ENCODE assay signal across 18 mouse cellular contexts in genomic region chr11:59636695-59637414, GRCm38 (mm10). TPM values are rescaled to one million over a fixed set of nuclear protein-coding genes. Genes with fewer than 3 reads are reported as not detected.
A peak's percentile ranks its signal among the peaks of the same experiment; 100 is the strongest.
DNase-seq lines count a peak whose midpoint lies in the region; ATAC-seq and TF ChIP-seq lines count a peak whose summit lies in the region.
"Had no signal": no experiment of that assay in that cellular context is flagged by ENCODE, and none has a peak within 500 bp of the region (broad histone marks: within the 10 kb centered on the region; RNA-seq: fewer than 3 reads in every experiment).

No protein-coding gene starts in this region.

- no peak for TF ChIP-seq CTCF in lung, adult 2 months (IDR thresholded peaks at IDR 0.05; ENCODE audit: insufficient read depth, low read length)
- no peak for TF ChIP-seq CTCF in G1E (IDR thresholded peaks at IDR 0.05; ENCODE audit: low read depth, low read length)
- TF ChIP-seq CTCF in liver, postnatal 0 days (IDR thresholded peaks at IDR 0.05; ENCODE audit: low read depth), result no peak

- no peaks in the 10 kb centered on the region for H3K9me3 ChIP-seq in lung, embryonic 16.5 days (ENCODE audit: control insufficient read depth, low read length)
- no peaks in the 10 kb centered on the region for H3K9me3 ChIP-seq in G1E (replicated peaks)
- H3K9me3 ChIP-seq in liver, postnatal 0 days (ENCODE audit: low read length), result no peaks in the 10 kb centered on the region
- no peaks in the 10 kb centered on the region for H3K9me3 ChIP-seq in stomach, embryonic 16.5 days (replicated peaks; ENCODE audit: control insufficient read depth, low read length)

- no peaks in the 10 kb centered on the region for H3K27me3 ChIP-seq in lung, embryonic 16.5 days (ENCODE audit: control insufficient read depth, insufficient read depth, low read depth, low read length)
- peaks cover 20% of the 10 kb centered on the region for H3K27me3 ChIP-seq in G1E (ENCODE audit: insufficient read depth, low read length)
- no peaks in the 10 kb centered on the region for H3K27me3 ChIP-seq in liver, postnatal 0 days (ENCODE audit: insufficient read depth, low read length)
- no peaks in the 10 kb centered on the region for H3K27me3 ChIP-seq in stomach, embryonic 16.5 days (ENCODE audit: control insufficient read depth, insufficient read depth, low read length)

- peak overlapping the region; percentile 60 for H3K27ac ChIP-seq in lung, embryonic 16.5 days (ENCODE audit: low read length)
- no peak overlapping the region for H3K27ac ChIP-seq in liver, postnatal 0 days (ENCODE audit: low read depth)
- peak overlapping the region; percentile 58 for H3K27ac ChIP-seq in stomach, embryonic 16.5 days (ENCODE audit: low read length)

- H3K4me2 ChIP-seq in lung, embryonic 16.5 days (ENCODE audit: low read depth, low read length), result no peak overlapping the region
- no peak overlapping the region for H3K4me2 ChIP-seq in liver, postnatal 0 days (ENCODE audit: low read depth, low read length)
- no peak overlapping the region for H3K4me2 ChIP-seq in stomach, embryonic 16.5 days (ENCODE audit: low read depth, low read length)

- 66% methylated on average over 7 of the region's 7 CpGs for WGBS in lung, embryonic 16.5 days
- WGBS in lung, adult 2 months, result 49% methylated on average over 7 of the region's 7 CpGs
- 48% methylated on average over 7 of the region's 7 CpGs for WGBS in liver, postnatal 0 days (ENCODE audit: insufficient replicate concordance)
- 63% methylated on average over 7 of the region's 7 CpGs for WGBS in stomach, embryonic 16.5 days

- peaks cover 38% of the 10 kb centered on the region for H3K4me1 ChIP-seq in lung, embryonic 16.5 days (replicated peaks; ENCODE audit: control insufficient read depth, insufficient read depth, low read length)
- H3K4me1 ChIP-seq in lung, adult 2 months (ENCODE audit: control insufficient read depth, insufficient read depth, low read length), result peaks cover 9% of the 10 kb centered on the region
- peaks cover 23% of the 10 kb centered on the region for H3K4me1 ChIP-seq in G1E (ENCODE audit: insufficient read depth, low read depth, low read length)
- H3K4me1 ChIP-seq in liver, postnatal 0 days (ENCODE audit: insufficient read depth), result peaks cover 8% of the 10 kb centered on the region
- peaks cover 13% of the 10 kb centered on the region for H3K4me1 ChIP-seq in stomach, embryonic 16.5 days (ENCODE audit: control insufficient read depth, insufficient read depth, low read length)

- 0 out of 2 replicates have a peak, but pooled peaks cover 2% of the 10 kb centered on the region for H3K36me3 ChIP-seq in lung, embryonic 16.5 days (ENCODE audit: control insufficient read depth, insufficient read depth, low read length)
- no peaks in the 10 kb centered on the region for H3K36me3 ChIP-seq in G1E (replicated peaks)
- H3K36me3 ChIP-seq in liver, postnatal 0 days (replicated peaks; ENCODE audit: insufficient read depth, low read length), result no peaks in the 10 kb centered on the region
- H3K36me3 ChIP-seq in stomach, embryonic 16.5 days (ENCODE audit: control insufficient read depth, insufficient read depth, low read length), result no peaks in the 10 kb centered on the region

- H3K4me3 ChIP-seq in lung, embryonic 16.5 days (ENCODE audit: low read length), result no peak overlapping the region
- H3K4me3 ChIP-seq in lung, adult 2 months (replicated peaks; ENCODE audit: extremely low read depth, low read depth, low read length), result no peak overlapping the region
- H3K4me3 ChIP-seq in G1E (ENCODE audit: low read depth, low read length), result no peak overlapping the region
- no peak overlapping the region for H3K4me3 ChIP-seq in liver, postnatal 0 days (ENCODE audit: low read depth, low read length)
- no peak overlapping the region for H3K4me3 ChIP-seq in stomach, embryonic 16.5 days (replicated peaks; ENCODE audit: low read length)

- ATAC-seq in lung, embryonic 16.5 days (ENCODE audit: low read depth), result no peak
- ATAC-seq in G1E (ENCODE audit: extremely low read depth, insufficient number of reproducible peaks, low FRiP score, poor library complexity, severe bottlenecking), result peak; percentile 85
- no peak for ATAC-seq in liver, postnatal 0 days
- no peak for ATAC-seq in stomach, embryonic 16.5 days (ENCODE audit: insufficient read depth, low FRiP score)
- ATAC-seq: forebrain, embryonic 16.5 days; intestine, embryonic 16.5 days had no signal

- no peak for TF ChIP-seq EP300 in liver, postnatal 0 days (IDR thresholded peaks at IDR 0.05; ENCODE audit: low read depth)

- TF ChIP-seq POLR2A in lung, adult 2 months (IDR thresholded peaks at IDR 0.05; ENCODE audit: borderline replicate concordance, extremely low read depth, low read depth, low read length), result no peak

- DNase-seq in lung, adult 2 months, result no peak
- DNase-seq in G1E (ENCODE audit: low spot score), result peak; percentile 80
- peak; percentile 27 for DNase-seq in liver, postnatal 0 days
- no peak for DNase-seq in embryo, embryonic 9.5 days (ENCODE audit: extremely low spot score)
- no peak for DNase-seq in right cerebral cortex, postnatal 25 days
- DNase-seq: gastrocnemius, postnatal 25 days; kidney, postnatal 36 days; thymus, postnatal 14 days had no signal

- H3K9ac ChIP-seq in lung, embryonic 16.5 days (ENCODE audit: low read length), result no peak overlapping the region
- H3K9ac ChIP-seq in liver, postnatal 0 days (replicated peaks), result no peak overlapping the region
- H3K9ac ChIP-seq in stomach, embryonic 16.5 days (ENCODE audit: low read length), result no peak overlapping the region

RNA-seq across cellular contexts. Expression of gene Mprip, which starts 24.2 kb away (rescaled TPM):
- 52.9 and 59.0 TPM in 2 replicates for polyA plus RNA-seq in lung, embryonic 16.5 days (2015; fragmentation: Nextera tagmentation; extraction: Ambion mirVana)
- polyA plus RNA-seq in lung, adult 2 months (2012; rRNA removed), result 164 and 239 TPM in 2 replicates
- total RNA-seq in G1E (2014; fragmentation: Nextera tagmentation) (27.6 and 32.2 TPM in 2 replicates), G1E (2017) (55.8 and 60.1 TPM in 2 replicates)
- polyA plus RNA-seq in G1E (2012), result 43.3 and 43.4 TPM in 2 replicates
- 14.2 and 14.3 TPM in 2 replicates for polyA plus RNA-seq in liver, postnatal 0 days (2015; fragmentation: Nextera tagmentation; extraction: Ambion mirVana)
- 45.6 and 46.7 TPM in 2 replicates for polyA plus RNA-seq in stomach, embryonic 16.5 days (2015; fragmentation: Nextera tagmentation; extraction: Ambion mirVana)

RNA-seq across cellular contexts. Expression of gene Olfr223, which starts 43.8 kb away (rescaled TPM):
- not detected in 2 replicates for polyA plus RNA-seq in lung, embryonic 16.5 days (2015; fragmentation: Nextera tagmentation; extraction: Ambion mirVana)
- polyA plus RNA-seq in lung, adult 2 months (2012; rRNA removed), result not detected in 2 replicates
- total RNA-seq in G1E (2014; fragmentation: Nextera tagmentation) (not detected in 2 replicates), G1E (2017) (not detected in 2 replicates)
- not detected in 2 replicates for polyA plus RNA-seq in G1E (2012)
- polyA plus RNA-seq in liver, postnatal 0 days (2015; fragmentation: Nextera tagmentation; extraction: Ambion mirVana), result not detected in 2 replicates
- polyA plus RNA-seq in stomach, embryonic 16.5 days (2015; fragmentation: Nextera tagmentation; extraction: Ambion mirVana), result not detected in 2 replicates
- total RNA-seq: gastrocnemius, postnatal 25 days; left cerebral cortex, adult 8-10 months; midbrain, postnatal 0 days had no signal
- polyA plus RNA-seq: embryonic facial prominence, embryonic 14.5 days; forebrain, embryonic 16.5 days; heart, embryonic 16.5 days; intestine, embryonic 16.5 days; liver, embryonic 16.5 days; midbrain, postnatal 0 days; small intestine, adult 2 months had no signal

Comparison
In these comparisons a context has a peak if more than half of its experiments do, and no peak if none do; other contexts are left out.
1. DNase-seq: peak in G1E (single experiment) and liver, postnatal 0 days (single experiment); none in lung, adult 2 months (single experiment), embryo, embryonic 9.5 days (single experiment) and right cerebral cortex, postnatal 25 days (single experiment).